Mouse (Mus musculus): ENCODE measurements around the gene Ppp2r2c.

The Ppp2r2c gene

GRCm38 (mm10) chr5:36988781-36989624, 120.7 kb downstream of the Ppp2r2c start, which contains the start of gene Wfs1:
TSS of gene Wfs1 (minus strand) at chr5:36989205.
- DNase-seq, result peak; percentile 99

GRCm38 (mm10) chr5:36989625-36989977, 121.3 kb downstream of the Ppp2r2c start:
- no peak for DNase-seq

- no peak for DNase-seq
These were observed 121.9 kb downstream of the Ppp2r2c start for GRCm38 (mm10) chr5:36990196-36990595.

GRCm38 (mm10) chr5:36990631-36991350, 122.5 kb downstream of the Ppp2r2c start:
- DNase-seq, result no peak

GRCm38 (mm10) chr5:36996410-36996809, 128.1 kb downstream of the Ppp2r2c start:
- DNase-seq, result no peak

- no peak for DNase-seq
These were observed 129.7 kb downstream of the Ppp2r2c start for GRCm38 (mm10) chr5:36997996-36998395.

- DNase-seq, result no peak
These were observed 132.7 kb downstream of the Ppp2r2c start for GRCm38 (mm10) chr5:37001002-37001401.

- DNase-seq, result peak; percentile 67
These were observed 133.7 kb downstream of the Ppp2r2c start for GRCm38 (mm10) chr5:37002001-37002400.

Data from kidney, postnatal 14 days (tissue).